Mouse (Mus musculus): ENCODE measurements around the gene Akna.
"Not testable (repeated sequence)": the region's sequence is repeated elsewhere in the genome, so short reads cannot be mapped to it uniquely, and the experiment has no call there.

Gene Akna

GRCm38 (mm10) chr4:63319566-63319965, 83.6 kb downstream of the Akna start:
- DNase-seq (ENCODE audit: low spot score in 2 of 2) = not testable (repeated sequence)

All from right cerebral cortex, postnatal 36 days (tissue).